In the genomic region with DNA sequence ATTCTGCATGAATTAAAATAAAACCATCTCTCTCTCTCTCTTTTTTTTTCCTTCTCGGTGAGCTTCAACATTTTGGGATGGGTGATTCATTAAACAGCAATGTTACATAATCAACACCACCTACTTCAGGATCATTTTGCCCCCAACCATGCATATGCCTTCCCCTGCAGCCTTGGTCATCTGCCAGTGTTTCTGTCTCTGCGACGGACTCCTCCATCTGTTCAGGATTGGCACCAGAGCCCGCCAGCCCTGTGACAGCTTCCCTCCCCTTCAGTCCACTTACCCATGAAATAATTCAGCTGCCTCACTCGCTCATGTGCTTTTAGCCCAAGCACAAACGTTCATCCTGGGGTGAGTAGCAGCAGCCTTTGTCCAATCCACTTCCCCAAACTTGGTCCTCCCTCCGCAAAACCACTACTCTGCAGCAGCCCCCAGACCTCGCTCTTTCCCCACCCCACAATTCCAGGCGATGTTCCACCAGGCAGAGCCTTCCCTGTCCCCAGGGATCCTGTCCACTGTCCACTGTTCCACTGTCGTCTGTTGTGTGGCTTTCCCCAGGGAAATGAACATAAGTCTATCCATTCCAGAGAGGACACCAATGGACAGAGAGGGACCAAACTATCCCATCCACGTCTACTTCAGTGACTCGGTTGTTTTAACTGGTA, we compare ENCODE assay signal across 9 mouse cellular contexts. TPM values are rescaled to one million over a fixed set of nuclear protein-coding genes. Genes with fewer than 3 reads are reported as not detected.
DNase-seq lines count a peak whose midpoint lies in the region; ATAC-seq and TF ChIP-seq lines count a peak whose summit lies in the region.
"Had no signal": no experiment of that assay in that cellular context is flagged by ENCODE, and none has a peak within 500 bp of the region (broad histone marks: within the 10 kb centered on the region; RNA-seq: fewer than 3 reads in every experiment).

No protein-coding gene starts in this region.

- ATAC-seq in midbrain, embryonic 14.5 days (ENCODE audit: low FRiP score, low TSS enrichment): no peak
- ATAC-seq in forebrain, embryonic 16.5 days: peak; percentile 85

- no peaks in the 10 kb centered on the region for H3K9me3 ChIP-seq in midbrain, embryonic 14.5 days (ENCODE audit: control insufficient read depth, low read length)
- H3K9me3 ChIP-seq in midbrain, embryonic 10.5 days (replicated peaks): no peaks in the 10 kb centered on the region
- no peaks in the 10 kb centered on the region for H3K9me3 ChIP-seq in forebrain, embryonic 16.5 days (ENCODE audit: control insufficient read depth, low read length)
- H3K9me3 ChIP-seq: heart, embryonic 13.5 days had no signal

- TF ChIP-seq CTCF in left cerebral cortex, adult 2 months (IDR thresholded peaks at IDR 0.05): no peak

- no peaks in the 10 kb centered on the region for H3K4me1 ChIP-seq in midbrain, embryonic 14.5 days (ENCODE audit: control insufficient read depth, insufficient read depth, low read length)
- H3K4me1 ChIP-seq in midbrain, embryonic 10.5 days: 0 out of 2 replicates have a peak, but pooled peaks cover 5% of the 10 kb centered on the region
- peaks cover 22% of the 10 kb centered on the region for H3K4me1 ChIP-seq in forebrain, embryonic 16.5 days (replicated peaks; ENCODE audit: control insufficient read depth, insufficient read depth, low read length)

- intact Hi-C loops in left cerebral cortex, adult 2 months (cut with DNase I): no loop called here

- no peak overlapping the region for H3K4me2 ChIP-seq in midbrain, embryonic 14.5 days (ENCODE audit: low read length)
- no peak overlapping the region for H3K4me2 ChIP-seq in forebrain, embryonic 16.5 days (ENCODE audit: low read length)
- H3K4me2 ChIP-seq: heart, embryonic 13.5 days had no signal

- no peak overlapping the region for H3K9ac ChIP-seq in midbrain, embryonic 14.5 days (replicated peaks; ENCODE audit: low read length)
- H3K9ac ChIP-seq in forebrain, embryonic 16.5 days (replicated peaks; ENCODE audit: low read depth, low read length): no peak overlapping the region
- H3K9ac ChIP-seq: heart, embryonic 13.5 days had no signal

- peak; percentile 47 for DNase-seq in midbrain, embryonic 14.5 days
- no peak for DNase-seq in midbrain, embryonic 10.5 days (ENCODE audit: low spot score)
- peak; percentile 65 to 81 for DNase-seq in left cerebral cortex, adult 2 months (ENCODE audit: extremely low spot score in 1 of 2, low spot score in 2 of 2)
- peak; percentile 84 to 86 for DNase-seq in right cerebral cortex, adult 2 months (ENCODE audit: low spot score in 2 of 2)
- no peak for DNase-seq in thymus, postnatal 4 days
- no peak for DNase-seq in embryo, embryonic 10 days (ENCODE audit: low spot score)
- no peak for DNase-seq in urinary bladder, postnatal 4 days (ENCODE audit: low spot score in 2 of 2)

- 0 out of 2 replicates have a peak overlapping the region, but pooled peaks have one; percentile 6 for H3K27ac ChIP-seq in midbrain, embryonic 14.5 days (replicated peaks; ENCODE audit: low read depth, low read length)
- H3K27ac ChIP-seq in midbrain, embryonic 10.5 days (replicated peaks): no peak overlapping the region
- peak overlapping the region; percentile 63 for H3K27ac ChIP-seq in forebrain, embryonic 16.5 days (ENCODE audit: low read length)
- H3K27ac ChIP-seq in left cerebral cortex, adult 2 months: peak overlapping the region; percentile 74
- H3K27ac ChIP-seq: heart, embryonic 13.5 days had no signal

- no peak overlapping the region for H3K4me3 ChIP-seq in midbrain, embryonic 14.5 days (replicated peaks; ENCODE audit: low read depth, low read length)
- no peak overlapping the region for H3K4me3 ChIP-seq in midbrain, embryonic 10.5 days
- no peak overlapping the region for H3K4me3 ChIP-seq in forebrain, embryonic 16.5 days (replicated peaks; ENCODE audit: low read length)
- no peak overlapping the region for H3K4me3 ChIP-seq in left cerebral cortex, adult 2 months
- H3K4me3 ChIP-seq: heart, embryonic 13.5 days had no signal

- H3K36me3 ChIP-seq in midbrain, embryonic 14.5 days (ENCODE audit: control insufficient read depth, insufficient read depth, low read length): no peaks in the 10 kb centered on the region
- no peaks in the 10 kb centered on the region for H3K36me3 ChIP-seq in midbrain, embryonic 10.5 days
- H3K36me3 ChIP-seq in forebrain, embryonic 16.5 days (ENCODE audit: control insufficient read depth, insufficient read depth): no peaks in the 10 kb centered on the region
- H3K36me3 ChIP-seq: heart, embryonic 13.5 days had no signal

- H3K27me3 ChIP-seq in midbrain, embryonic 14.5 days (ENCODE audit: control insufficient read depth, insufficient read depth, low read length): no peaks in the 10 kb centered on the region
- H3K27me3 ChIP-seq in midbrain, embryonic 10.5 days (ENCODE audit: low read depth, poor library complexity, severe bottlenecking): no peaks in the 10 kb centered on the region
- H3K27me3 ChIP-seq in forebrain, embryonic 16.5 days (replicated peaks; ENCODE audit: control insufficient read depth, insufficient read depth, low read length): no peaks in the 10 kb centered on the region

- 71% methylated on average over 12 of the region's 12 CpGs for WGBS in midbrain, embryonic 14.5 days
- WGBS in midbrain, embryonic 10.5 days: 85% methylated on average over 12 of the region's 12 CpGs
- WGBS in forebrain, embryonic 16.5 days: 50% methylated on average over 12 of the region's 12 CpGs

RNA-seq across cellular contexts. Expression of a gene that starts 11.4 kb away (rescaled TPM):
- 169 and 190 TPM in 2 replicates for polyA plus RNA-seq in midbrain, embryonic 14.5 days (2014; fragmentation: Nextera tagmentation; extraction: Ambion mirVana)
- 9.4 and 21.6 TPM in 2 replicates for polyA plus RNA-seq in midbrain, embryonic 10.5 days (2016; fragmentation: Nextera tagmentation; extraction: Ambion mirVana)
- polyA plus RNA-seq in forebrain, embryonic 16.5 days (2015; fragmentation: Nextera tagmentation; extraction: Ambion mirVana): 208 and 245 TPM in 2 replicates
- total RNA-seq in left cerebral cortex, adult 2 months (2021): 100 to 1,000 TPM; 767 to 781 TPM

RNA-seq across cellular contexts. Expression of a gene that starts 11.6 kb away (rescaled TPM):
- polyA plus RNA-seq in midbrain, embryonic 14.5 days (2014; fragmentation: Nextera tagmentation; extraction: Ambion mirVana): 2.9 and 4.0 TPM in 2 replicates
- 6.7 and 7.7 TPM in 2 replicates for polyA plus RNA-seq in midbrain, embryonic 10.5 days (2016; fragmentation: Nextera tagmentation; extraction: Ambion mirVana)
- 2.7 and 3.3 TPM in 2 replicates for polyA plus RNA-seq in forebrain, embryonic 16.5 days (2015; fragmentation: Nextera tagmentation; extraction: Ambion mirVana)
- 1 to 10 TPM; 7.4 to 8.2 TPM for total RNA-seq in left cerebral cortex, adult 2 months (2021)

Comparison
In these comparisons a context has a peak if more than half of its experiments do, and no peak if none do; other contexts are left out.
1. DNase-seq: peak in midbrain, embryonic 14.5 days (single experiment), left cerebral cortex, adult 2 months (2 of 2) and right cerebral cortex, adult 2 months (2 of 2); none in midbrain, embryonic 10.5 days (single experiment), thymus, postnatal 4 days (single experiment), embryo, embryonic 10 days (single experiment) and urinary bladder, postnatal 4 days (0 of 2).